Mouse (Mus musculus): ENCODE data around the gene Adssl1. TPM values are rescaled to one million over a fixed set of nuclear protein-coding genes. Genes with fewer than 3 reads are reported as not detected.

Adssl1 gene
- polyA plus RNA-seq, 1 experiment from 2014 or later = 81.7 TPM

GRCm38 (mm10) chr12:112605766-112606165 is 14.1 kb upstream of the Adssl1 start:
- no peak overlapping the region for H3K4me3 ChIP-seq
- no peak overlapping the region for H3K9ac ChIP-seq
- H3K4me1 ChIP-seq (replicated peaks) = peaks cover 25% of the 10 kb centered on the region
- H3K36me3 ChIP-seq = peaks cover 41% of the 10 kb centered on the region
- no peaks in the 10 kb centered on the region for H3K9me3 ChIP-seq (replicated peaks)
- 43% methylated on average over 6 of the region's 6 CpGs for WGBS
- no peak overlapping the region for H3K27ac ChIP-seq (ENCODE audit: poor library complexity, severe bottlenecking)
- no peaks in the 10 kb centered on the region for H3K27me3 ChIP-seq (replicated peaks)
- 0 out of 2 replicates have a peak, but pooled peaks have one; percentile 43 for ATAC-seq (ENCODE audit: insufficient number of reproducible peaks, low FRiP score)
- H3K4me2 ChIP-seq = no peak overlapping the region

GRCm38 (mm10) chr12:112606998-112607397 is 12.8 kb upstream of the Adssl1 start:
- H3K4me2 ChIP-seq = no peak overlapping the region
- peaks cover 43% of the 10 kb centered on the region for H3K36me3 ChIP-seq
- peaks cover 25% of the 10 kb centered on the region for H3K4me1 ChIP-seq (replicated peaks)
- no peaks in the 10 kb centered on the region for H3K9me3 ChIP-seq (replicated peaks)
- ATAC-seq (ENCODE audit: insufficient number of reproducible peaks, low FRiP score) = no peak
- no peak overlapping the region for H3K27ac ChIP-seq (ENCODE audit: poor library complexity, severe bottlenecking)
- H3K9ac ChIP-seq = no peak overlapping the region
- 61% methylated on average over 6 of the region's 6 CpGs for WGBS
- H3K27me3 ChIP-seq (replicated peaks) = no peaks in the 10 kb centered on the region
- H3K4me3 ChIP-seq = no peak overlapping the region

- Histone ChIP-seq H3K9me3 (replicated peaks) (no peaks in the 10 kb centered on the region), H3K27ac (ENCODE audit: poor library complexity, severe bottlenecking) (peak overlapping the region; percentile 39; the same call in 1 of the 2 replicates), H3K27me3 (replicated peaks) (no peaks in the 10 kb centered on the region), H3K4me2 (no peak overlapping the region), H3K9ac (no peak overlapping the region), H3K4me1 (replicated peaks) (peaks cover 25% of the 10 kb centered on the region), H3K4me3 (no peak overlapping the region), H3K36me3 (peaks cover 42% of the 10 kb centered on the region)
- ATAC-seq (ENCODE audit: insufficient number of reproducible peaks, low FRiP score) = no peak
- 74% methylated on average over 10 of the region's 10 CpGs for WGBS
Observed at GRCm38 (mm10) chr12:112609031-112609430, 10.8 kb upstream of the Adssl1 start.

- Histone ChIP-seq H3K9ac (no peak overlapping the region), H3K27me3 (replicated peaks) (peaks cover 10% of the 10 kb centered on the region; the same call in 1 of the 2 replicates), H3K4me1 (replicated peaks) (peaks cover 50% of the 10 kb centered on the region), H3K4me2 (no peak overlapping the region), H3K4me3 (no peak overlapping the region), H3K27ac (ENCODE audit: poor library complexity, severe bottlenecking) (peak overlapping the region; percentile 97; the same call in 1 of the 2 replicates), H3K9me3 (replicated peaks) (no peaks in the 10 kb centered on the region), H3K36me3 (peaks cover 12% of the 10 kb centered on the region)
- WGBS = 68% methylated on average over 9 of the region's 9 CpGs
- ATAC-seq (ENCODE audit: insufficient number of reproducible peaks, low FRiP score) = no peak
Observed at GRCm38 (mm10) chr12:112616668-112617067, 3.2 kb upstream of the Adssl1 start.

GRCm38 (mm10) chr12:112617184-112617583 is 2.7 kb upstream of the Adssl1 start:
- no peak overlapping the region for H3K9ac ChIP-seq
- no peak overlapping the region for H3K4me2 ChIP-seq
- no peaks in the 10 kb centered on the region for H3K9me3 ChIP-seq (replicated peaks)
- 70% methylated on average over 11 of the region's 11 CpGs for WGBS
- H3K27me3 ChIP-seq (replicated peaks) = peaks cover 10% of the 10 kb centered on the region; the same call in 1 of the 2 replicates
- no peak for ATAC-seq (ENCODE audit: insufficient number of reproducible peaks, low FRiP score)
- peak overlapping the region; percentile 97 for H3K27ac ChIP-seq (ENCODE audit: poor library complexity, severe bottlenecking)
- H3K4me3 ChIP-seq = no peak overlapping the region
- peaks cover 56% of the 10 kb centered on the region for H3K4me1 ChIP-seq (replicated peaks)
- H3K36me3 ChIP-seq = peaks cover 7% of the 10 kb centered on the region; the same call in 1 of the 2 replicates

- 7% methylated on average over 8 of the region's 8 CpGs for WGBS
- peak; percentile 76 for ATAC-seq (ENCODE audit: insufficient number of reproducible peaks, low FRiP score)
- H3K4me2 ChIP-seq = peak overlapping the region; percentile 96
Observed at GRCm38 (mm10) chr12:112617898-112618380, 1.9 kb upstream of the Adssl1 start.

GRCm38 (mm10) chr12:112618981-112619685 is 712 bp upstream of the Adssl1 start:
- 9% methylated on average over 13 of the region's 13 CpGs for WGBS
- Histone ChIP-seq H3K9ac (peak overlapping the region; percentile 84), H3K36me3 (no peaks in the 10 kb centered on the region), H3K27ac (ENCODE audit: poor library complexity, severe bottlenecking) (peak overlapping the region; percentile 97), H3K4me2 (peak overlapping the region; percentile 96), H3K4me1 (replicated peaks) (peaks cover 75% of the 10 kb centered on the region), H3K27me3 (replicated peaks) (peaks cover 10% of the 10 kb centered on the region; the same call in 1 of the 2 replicates), H3K9me3 (replicated peaks) (no peaks in the 10 kb centered on the region), H3K4me3 (peak overlapping the region; percentile 60)
- peak; percentile 22; the same call in 1 of the 2 replicates for ATAC-seq (ENCODE audit: insufficient number of reproducible peaks, low FRiP score)

More at GRCm38 (mm10) chr12:112617898-112618380, 1.9 kb upstream of the Adssl1 start:
- H3K4me1 ChIP-seq (replicated peaks) = peaks cover 63% of the 10 kb centered on the region
- no peak overlapping the region for H3K4me3 ChIP-seq
- H3K9ac ChIP-seq = no peak overlapping the region
- peak overlapping the region; percentile 97 for H3K27ac ChIP-seq (ENCODE audit: poor library complexity, severe bottlenecking)
- H3K36me3 ChIP-seq = 0 out of 2 replicates have a peak, but pooled peaks cover under 1% of the 10 kb centered on the region
- peaks cover 10% of the 10 kb centered on the region; the same call in 1 of the 2 replicates for H3K27me3 ChIP-seq (replicated peaks)
- H3K9me3 ChIP-seq (replicated peaks) = no peaks in the 10 kb centered on the region

- ATAC-seq (ENCODE audit: insufficient number of reproducible peaks, low FRiP score) = no peak
- Histone ChIP-seq H3K27me3 (replicated peaks) (peaks cover 10% of the 10 kb centered on the region; the same call in 1 of the 2 replicates), H3K9me3 (replicated peaks) (no peaks in the 10 kb centered on the region), H3K4me3 (peak overlapping the region; percentile 60), H3K27ac (ENCODE audit: poor library complexity, severe bottlenecking) (peak overlapping the region; percentile 97), H3K9ac (peak overlapping the region; percentile 84), H3K4me1 (replicated peaks) (peaks cover 75% of the 10 kb centered on the region), H3K36me3 (no peaks in the 10 kb centered on the region), H3K4me2 (peak overlapping the region; percentile 96)
- 7% methylated on average over 16 of the region's 16 CpGs for WGBS
Observed at GRCm38 (mm10) chr12:112620354-112621061, 663 bp downstream of the Adssl1 start.

- Histone ChIP-seq H3K4me1 (replicated peaks) (peaks cover 85% of the 10 kb centered on the region), H3K27me3 (replicated peaks) (peaks cover 10% of the 10 kb centered on the region; the same call in 1 of the 2 replicates), H3K4me3 (no peak overlapping the region), H3K4me2 (no peak overlapping the region), H3K27ac (ENCODE audit: poor library complexity, severe bottlenecking) (no peak overlapping the region), H3K9me3 (replicated peaks) (no peaks in the 10 kb centered on the region), H3K9ac (no peak overlapping the region), H3K36me3 (no peaks in the 10 kb centered on the region)
- no peak for ATAC-seq (ENCODE audit: insufficient number of reproducible peaks, low FRiP score)
- WGBS = 71% methylated on average over 3 of the region's 3 CpGs
Observed at GRCm38 (mm10) chr12:112621900-112622299, 2.1 kb downstream of the Adssl1 start.

- no peak overlapping the region for H3K4me3 ChIP-seq
- no peak overlapping the region; the same call in 1 of the 2 replicates for H3K4me2 ChIP-seq
- H3K9ac ChIP-seq = 0 out of 2 replicates have a peak overlapping the region, but pooled peaks have one; percentile 8
- peaks cover 84% of the 10 kb centered on the region for H3K4me1 ChIP-seq (replicated peaks)
- no peaks in the 10 kb centered on the region for H3K36me3 ChIP-seq
- ATAC-seq (ENCODE audit: insufficient number of reproducible peaks, low FRiP score) = no peak
- H3K27me3 ChIP-seq (replicated peaks) = peaks cover 10% of the 10 kb centered on the region; the same call in 1 of the 2 replicates
- H3K27ac ChIP-seq (ENCODE audit: poor library complexity, severe bottlenecking) = peak overlapping the region; percentile 67
- no peaks in the 10 kb centered on the region for H3K9me3 ChIP-seq (replicated peaks)
- 16% methylated on average over 2 of the region's 2 CpGs for WGBS
Observed at GRCm38 (mm10) chr12:112623742-112624141, 3.9 kb downstream of the Adssl1 start.

GRCm38 (mm10) chr12:112625700-112626099 is 5.9 kb downstream of the Adssl1 start:
- H3K4me3 ChIP-seq = no peak overlapping the region
- WGBS = 70% methylated on average over 4 of the region's 4 CpGs
- no peaks in the 10 kb centered on the region for H3K36me3 ChIP-seq
- peaks cover 7% of the 10 kb centered on the region; the same call in 1 of the 2 replicates for H3K27me3 ChIP-seq (replicated peaks)
- no peak overlapping the region for H3K27ac ChIP-seq (ENCODE audit: poor library complexity, severe bottlenecking)
- H3K9me3 ChIP-seq (replicated peaks) = no peaks in the 10 kb centered on the region
- no peak for ATAC-seq (ENCODE audit: insufficient number of reproducible peaks, low FRiP score)
- H3K9ac ChIP-seq = no peak overlapping the region
- H3K4me2 ChIP-seq = no peak overlapping the region
- H3K4me1 ChIP-seq (replicated peaks) = peaks cover 77% of the 10 kb centered on the region

Data from heart, embryonic 12.5 days (tissue).